ENCODE assay signal across 11 mouse cellular contexts in the genomic region with DNA sequence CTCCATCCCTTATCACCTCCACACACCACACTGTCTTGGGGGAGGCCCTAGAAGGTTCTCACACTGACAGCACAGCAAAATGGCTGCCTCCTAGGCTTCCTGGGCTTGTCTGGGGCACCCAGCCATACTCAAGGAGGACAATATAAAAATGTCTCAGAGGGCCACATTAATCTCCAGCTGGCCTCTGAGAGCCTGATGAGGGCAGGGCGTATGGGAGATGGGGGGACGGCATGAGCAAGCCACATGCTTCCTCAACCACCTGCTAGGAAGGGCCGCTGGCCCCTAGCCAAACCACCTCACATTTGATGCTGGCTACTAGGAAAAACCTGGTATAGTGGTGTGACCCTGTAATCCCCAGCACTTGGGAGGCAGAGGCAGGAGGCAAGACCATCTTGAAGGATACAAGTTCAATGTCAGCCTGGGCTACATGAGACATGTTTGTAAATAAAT. TPM values are rescaled to one million over a fixed set of nuclear protein-coding genes. Genes with fewer than 3 reads are reported as not detected.
A peak's percentile ranks its signal among the peaks of the same experiment; 100 is the strongest.
DNase-seq lines count a peak whose midpoint lies in the region; ATAC-seq and TF ChIP-seq lines count a peak whose summit lies in the region.
"Had no signal": no experiment of that assay in that cellular context is flagged by ENCODE, and none has a peak within 500 bp of the region (broad histone marks: within the 10 kb centered on the region; RNA-seq: fewer than 3 reads in every experiment).

No protein-coding gene starts in this region.

- no peak for DNase-seq in heart, postnatal 4 days
- DNase-seq in thymus, adult 2 months = no peak
- no peak for DNase-seq in thymus, adult 18-20 months
- no peak for DNase-seq in left cerebral cortex, postnatal 36 days (ENCODE audit: low spot score in 2 of 2)
- no peak for DNase-seq in layer of hippocampus, postnatal 25 days (ENCODE audit: extremely low spot score in 1 of 2, low spot score in 1 of 2)
- DNase-seq in spleen, adult 18-20 months = no peak
- DNase-seq: layer of hippocampus, adult 9-11 months had no signal

- ATAC-seq in heart, embryonic 13.5 days (ENCODE audit: extremely low read depth, insufficient number of reproducible peaks, low FRiP score, low TSS enrichment) = no peak
- no peak for ATAC-seq in intestine, postnatal 0 days

- H3K4me2 ChIP-seq in heart, embryonic 13.5 days = peak overlapping the region; percentile 74
- H3K4me2 ChIP-seq in intestine, postnatal 0 days (replicated peaks; ENCODE audit: low read depth) = peak overlapping the region; percentile 48; the same call in 1 of the 2 replicates

- no peaks in the 10 kb centered on the region for H3K27me3 ChIP-seq in heart, embryonic 13.5 days (replicated peaks)
- H3K27me3 ChIP-seq in thymus, adult 2 months (ENCODE audit: control insufficient read depth, insufficient read depth, low read length) = no peaks in the 10 kb centered on the region
- H3K27me3 ChIP-seq in intestine, postnatal 0 days (replicated peaks; ENCODE audit: control insufficient read depth, insufficient read depth, low read length) = no peaks in the 10 kb centered on the region
- H3K27me3 ChIP-seq: Patski had no signal

- no peaks in the 10 kb centered on the region for H3K9me3 ChIP-seq in heart, embryonic 13.5 days
- H3K9me3 ChIP-seq in intestine, postnatal 0 days (ENCODE audit: control insufficient read depth) = no peaks in the 10 kb centered on the region

- no peak for TF ChIP-seq POLR2A in thymus, adult 2 months (IDR thresholded peaks at IDR 0.05; ENCODE audit: control insufficient read depth, extremely low read depth, insufficient read depth, low read length, poor library complexity)

- peak overlapping the region; percentile 99 for H3K27ac ChIP-seq in heart, embryonic 13.5 days (replicated peaks)
- H3K27ac ChIP-seq in thymus, adult 2 months (ENCODE audit: control insufficient read depth, insufficient read depth, low read length) = peak overlapping the region; percentile 75
- H3K27ac ChIP-seq in intestine, postnatal 0 days (ENCODE audit: low read depth, low read length) = no peak overlapping the region

- 56% methylated on average over 3 of the region's 3 CpGs for WGBS in heart, embryonic 13.5 days
- WGBS in thymus, adult 2 months = 5% methylated on average over 3 of the region's 3 CpGs
- WGBS in intestine, postnatal 0 days = 45% methylated on average over 3 of the region's 3 CpGs

- peak overlapping the region; percentile 88 for H3K9ac ChIP-seq in heart, embryonic 13.5 days
- H3K9ac ChIP-seq in intestine, postnatal 0 days (ENCODE audit: low read depth, low read length) = no peak overlapping the region

- TF ChIP-seq CTCF in thymus, adult 2 months (IDR thresholded peaks at IDR 0.05; ENCODE audit: borderline replicate concordance, control insufficient read depth, extremely low read depth, insufficient read depth, low read length, poor library complexity) = no peak
- TF ChIP-seq CTCF in intestine, postnatal 0 days (IDR thresholded peaks at IDR 0.05; ENCODE audit: low read depth) = no peak

- H3K36me3 ChIP-seq in heart, embryonic 13.5 days = peaks cover 16% of the 10 kb centered on the region
- peaks cover 5% of the 10 kb centered on the region for H3K36me3 ChIP-seq in thymus, adult 2 months (ENCODE audit: control insufficient read depth, insufficient read depth, low read length)
- H3K36me3 ChIP-seq in intestine, postnatal 0 days (ENCODE audit: control insufficient read depth, insufficient read depth) = peaks cover 15% of the 10 kb centered on the region

- H3K4me1 ChIP-seq in heart, embryonic 13.5 days = peaks cover 92% of the 10 kb centered on the region
- H3K4me1 ChIP-seq in thymus, adult 2 months (replicated peaks; ENCODE audit: control insufficient read depth, insufficient read depth, low read length) = peaks cover 62% of the 10 kb centered on the region
- H3K4me1 ChIP-seq in intestine, postnatal 0 days (replicated peaks; ENCODE audit: control insufficient read depth, insufficient read depth, low read length) = peaks cover 20% of the 10 kb centered on the region

- intact Hi-C loops in left cerebral cortex, postnatal 36 days (cut with DNase I) = no loop called here

- H3K4me3 ChIP-seq in heart, embryonic 13.5 days = peak overlapping the region; percentile 48
- H3K4me3 ChIP-seq in thymus, adult 2 months (ENCODE audit: control insufficient read depth, insufficient read depth, low read length) = peak overlapping the region; percentile 55
- no peak overlapping the region for H3K4me3 ChIP-seq in intestine, postnatal 0 days (ENCODE audit: low read depth, low read length)

RNA-seq across cellular contexts. Expression of a gene that starts 3.3 kb away (rescaled TPM):
- 1.6 and 2.2 TPM in 2 replicates for polyA plus RNA-seq in heart, embryonic 13.5 days (2015; fragmentation: Nextera tagmentation; extraction: Ambion mirVana)
- total RNA-seq in heart, postnatal 4 days (2021) = not detected
- polyA plus RNA-seq in thymus, adult 2 months (2012; rRNA removed) = 0.08 TPM in 1 of 2 replicates, not detected in the other
- 0.21 and 0.30 TPM in 2 replicates for polyA plus RNA-seq in intestine, postnatal 0 days (2015; fragmentation: Nextera tagmentation; extraction: Ambion mirVana)
- total RNA-seq in left cerebral cortex, postnatal 36 days (2021) = not detected
- total RNA-seq in layer of hippocampus, postnatal 25 days (2021) = not detected
- polyA plus RNA-seq: urinary bladder, adult 2 months had no signal

RNA-seq across cellular contexts. Expression of a gene that starts 16.7 kb away (rescaled TPM):
- polyA plus RNA-seq in heart, embryonic 13.5 days (2015; fragmentation: Nextera tagmentation; extraction: Ambion mirVana) = 603 and 654 TPM in 2 replicates
- 100 to 1,000 TPM; 102 to 110 TPM for total RNA-seq in heart, postnatal 4 days (2021)
- polyA plus RNA-seq in thymus, adult 2 months (2012; rRNA removed) = 12.0 and 17.7 TPM in 2 replicates
- polyA plus RNA-seq in intestine, postnatal 0 days (2015; fragmentation: Nextera tagmentation; extraction: Ambion mirVana) = 119 and 128 TPM in 2 replicates
- total RNA-seq in left cerebral cortex, postnatal 36 days (2021) = 10 to 100 TPM; 15.6 to 23.5 TPM
- total RNA-seq in layer of hippocampus, postnatal 25 days (2021) = 10 to 100 TPM; 25.5 to 33.2 TPM

RNA-seq across cellular contexts. Expression of a gene that starts 21.8 kb away (rescaled TPM):
- polyA plus RNA-seq in heart, embryonic 13.5 days (2015; fragmentation: Nextera tagmentation; extraction: Ambion mirVana) = not detected in 2 replicates
- not detected for total RNA-seq in heart, postnatal 4 days (2021)
- 0.80 and 0.87 TPM in 2 replicates for polyA plus RNA-seq in thymus, adult 2 months (2012; rRNA removed)
- polyA plus RNA-seq in intestine, postnatal 0 days (2015; fragmentation: Nextera tagmentation; extraction: Ambion mirVana) = 0.24 and 0.26 TPM in 2 replicates
- total RNA-seq in left cerebral cortex, postnatal 36 days (2021) = 10 to 100 TPM; 44.0 to 51.3 TPM
- 10 to 100 TPM; 21.5 to 26.1 TPM for total RNA-seq in layer of hippocampus, postnatal 25 days (2021)
- polyA plus RNA-seq: Patski had no signal

RNA-seq across cellular contexts. Expression of a gene that starts 26.8 kb away (rescaled TPM):
- 37.9 and 43.4 TPM in 2 replicates for polyA plus RNA-seq in heart, embryonic 13.5 days (2015; fragmentation: Nextera tagmentation; extraction: Ambion mirVana)
- 10 to 100 TPM; 76.6 to 80.9 TPM for total RNA-seq in heart, postnatal 4 days (2021)
- polyA plus RNA-seq in thymus, adult 2 months (2012; rRNA removed) = 1,103 and 1,229 TPM in 2 replicates
- polyA plus RNA-seq in intestine, postnatal 0 days (2015; fragmentation: Nextera tagmentation; extraction: Ambion mirVana) = 53.2 and 56.8 TPM in 2 replicates
- total RNA-seq in left cerebral cortex, postnatal 36 days (2021) = 100 to 1,000 TPM; 503 to 538 TPM
- total RNA-seq in layer of hippocampus, postnatal 25 days (2021) = 100 to 1,000 TPM; 479 to 537 TPM

Comparison
In these comparisons a context has a peak if more than half of its experiments do, and no peak if none do; other contexts are left out.
1. RNA of a gene that starts 21.8 kb away (total RNA-seq): 44.0 to 51.3 TPM in left cerebral cortex, postnatal 36 days and 21.5 to 26.1 TPM in layer of hippocampus, postnatal 25 days; not detected in heart, postnatal 4 days; every median in the first group is over 10 times any median in the second.